Mouse (Mus musculus) right cerebral cortex, postnatal 25 days (tissue): ENCODE data around the gene Nostrin.

Experiments
- DNase-seq: peaks from one replicate; pipeline ENCODE4 v3.0.0; 2022

Gene Nostrin

GRCm38 (mm10) chr2:69205791-69206351, 70.3 kb downstream of the Nostrin start, which contains the start of gene Spc25:
TSS of gene Spc25 (minus strand) at chr2:69206194.
- DNase-seq = peak; percentile 88

GRCm38 (mm10) chr2:69206523-69206922, 70.9 kb downstream of the Nostrin start:
- no peak for DNase-seq

GRCm38 (mm10) chr2:69209684-69210083, 74.1 kb downstream of the Nostrin start:
- DNase-seq = no peak

- DNase-seq = no peak
Measured at GRCm38 (mm10) chr2:69210773-69211172, 75.2 kb downstream of the Nostrin start, which contains the start of gene G6pc2. TSS of gene G6pc2 (plus strand) at chr2:69211073.

- DNase-seq = no peak
Measured at GRCm38 (mm10) chr2:69212652-69213051, 77.1 kb downstream of the Nostrin start.

- no peak for DNase-seq
Measured at GRCm38 (mm10) chr2:69215242-69215641, 79.6 kb downstream of the Nostrin start.

- no peak for DNase-seq
Measured at GRCm38 (mm10) chr2:69221868-69222416, 86.3 kb downstream of the Nostrin start.

- DNase-seq = no peak
Measured at GRCm38 (mm10) chr2:69222815-69223214, 87.2 kb downstream of the Nostrin start.

- no peak for DNase-seq
Measured at GRCm38 (mm10) chr2:69224724-69225123, 89.1 kb downstream of the Nostrin start.

GRCm38 (mm10) chr2:69226876-69227275, 91.3 kb downstream of the Nostrin start:
- DNase-seq = no peak

GRCm38 (mm10) chr2:69228635-69229034, 93.0 kb downstream of the Nostrin start:
- no peak for DNase-seq

GRCm38 (mm10) chr2:69230137-69230536, 94.5 kb downstream of the Nostrin start:
- DNase-seq = no peak

GRCm38 (mm10) chr2:69232101-69232500, 96.5 kb downstream of the Nostrin start:
- DNase-seq = no peak

GRCm38 (mm10) chr2:69234976-69235678, 99.5 kb downstream of the Nostrin start:
- DNase-seq = no peak
